Mouse (Mus musculus) adrenal gland (tissue): ENCODE data around the gene Gm7978.
"Not testable (repeated sequence)": the region's sequence is repeated elsewhere in the genome, so short reads cannot be mapped to it uniquely, and the experiment has no call there.

Source experiments
- intact Hi-C: fragments of 180-260 bp; cut with DNase I; formaldehyde crosslinking; loops from one replicate; pipeline ENCODE4 v1.15.1; 2025
- long read RNA-seq, 2 experiments: library from polyadenylated mRNA; unstranded; transcript quantifications; one replicate each; pipeline ENCODE4 v2.0.0; 2020; ENCODE audit warnings: borderline replicate concordance in 1 of 2; ENCODE audit not compliant: insufficient replicate concordance in 1 of 2

Gene Gm7978
- long read RNA-seq, experiment 1 = 0 reads
- long read RNA-seq, experiment 2 = 0 reads

- intact Hi-C loops = not testable (repeated sequence)
Observed at GRCm38 (mm10) chr5:95736073-95736472, at the start of gene Gm7978. Gene Gm7978, minus strand, starts transcription at chr5:95736173.

DNA sequence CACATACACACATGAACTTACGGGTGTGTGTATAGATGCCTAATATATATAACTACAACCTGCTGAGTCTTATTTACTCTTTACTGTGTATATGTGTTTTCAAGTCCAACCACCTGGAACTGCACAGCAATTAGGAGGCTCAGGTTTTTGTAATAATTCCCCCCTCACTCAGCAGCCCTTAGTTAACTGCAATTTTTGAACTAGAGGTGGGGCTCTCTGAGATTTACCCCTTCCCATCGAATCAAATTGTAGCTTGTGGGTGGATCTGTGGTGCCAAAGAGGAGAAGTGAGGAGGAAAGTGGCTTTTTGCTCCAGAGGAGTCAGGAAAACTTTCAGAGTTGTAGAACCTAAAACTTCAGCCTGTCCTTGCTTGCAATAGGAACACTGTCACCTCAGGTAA lies 39.7 kb upstream of the Gm7978 start, which contains the start of gene E330014E10Rik:
E330014E10Rik (plus strand) TSS at position 301 of the 400 bp plus-strand sequence.
- intact Hi-C loops = not testable (repeated sequence)

DNA sequence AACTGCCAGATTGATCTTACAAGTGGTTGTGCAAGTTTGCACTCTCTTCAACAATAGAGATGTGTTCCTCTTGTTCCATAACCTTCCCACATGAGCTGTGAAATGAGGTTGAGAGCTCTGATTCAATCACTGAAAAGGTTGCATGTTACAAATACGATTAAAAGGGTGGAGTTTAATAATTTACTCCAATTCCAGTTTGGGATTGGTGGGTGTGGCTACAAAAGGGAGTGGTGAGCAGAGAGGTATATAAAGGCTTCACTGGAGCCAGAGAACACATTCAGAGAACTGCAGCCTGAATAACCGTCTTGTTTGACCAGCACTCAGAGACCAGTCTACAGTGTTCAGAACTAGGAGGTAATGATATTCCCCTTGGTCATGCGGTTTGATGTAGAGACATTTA lies 5.7 kb upstream of the Gm7978 start, which contains the start of gene Gm7982:
Gm7982 (plus strand) TSS at position 301 of the 400 bp plus-strand sequence.
- intact Hi-C loops = not testable (repeated sequence)
